Mouse (Mus musculus): ENCODE results near the gene Polr2f. TPM values are rescaled to one million over a fixed set of nuclear protein-coding genes. Genes with fewer than 3 reads are reported as not detected.
A peak's percentile ranks its signal among the peaks of the same experiment; 100 is the strongest.

Gene Polr2f
- polyA plus RNA-seq, 1 experiment from 2014 or later = 304 TPM

DNA sequence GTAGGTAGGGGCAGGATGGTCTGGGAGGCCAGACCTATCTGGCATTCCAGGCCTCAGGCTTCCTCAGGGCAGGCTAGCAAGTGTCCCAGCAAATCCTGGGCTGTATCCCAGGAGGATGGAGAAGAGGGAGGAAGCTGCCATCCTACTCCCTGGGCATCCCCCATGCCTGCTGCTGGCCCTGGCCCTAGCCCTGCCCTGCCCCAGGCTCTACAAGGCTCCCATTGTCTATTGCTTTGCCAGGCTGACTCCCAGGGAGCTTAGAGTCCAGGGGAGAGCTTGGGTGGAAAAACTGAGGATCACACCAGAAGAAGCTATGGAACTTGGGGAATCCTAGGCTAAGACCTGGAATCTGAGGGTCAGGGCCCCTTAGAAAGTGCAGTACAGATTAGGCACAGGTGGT lies 39.3 kb upstream of the Polr2f start:
- ATAC-seq (ENCODE audit: insufficient number of reproducible peaks, low FRiP score, low TSS enrichment, low read depth) = no peak; the same call in 1 of the 2 replicates
- Histone ChIP-seq H3K27me3 (no peaks in the 10 kb centered on the region), H3K27ac (replicated peaks) (peak overlapping the region; percentile 36), H3K4me3 (replicated peaks) (no peak overlapping the region), H3K36me3 (no peaks in the 10 kb centered on the region), H3K9ac (no peak overlapping the region), H3K9me3 (replicated peaks) (no peaks in the 10 kb centered on the region), H3K4me1 (peaks cover 43% of the 10 kb centered on the region), H3K4me2 (replicated peaks) (no peak overlapping the region)

DNA sequence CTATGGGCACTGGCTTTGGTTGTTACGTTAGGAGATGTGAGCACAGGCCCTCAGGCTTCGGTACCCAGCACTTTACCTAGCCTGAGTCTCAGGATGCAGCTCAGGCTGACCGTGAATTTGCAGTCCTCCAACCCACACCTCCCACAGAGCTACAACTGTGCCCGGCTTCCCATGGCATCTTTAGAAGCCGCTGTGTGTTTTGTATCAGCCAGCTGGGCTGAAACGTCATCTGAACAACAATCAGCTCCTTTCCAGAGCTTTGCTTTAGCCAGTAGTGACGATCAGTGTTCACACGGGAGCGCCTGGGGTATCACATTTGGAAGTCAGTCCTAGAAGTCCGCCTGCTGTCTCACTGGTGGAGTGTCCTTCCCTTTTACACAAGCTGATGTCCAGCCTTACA lies 37.5 kb upstream of the Polr2f start:
- H3K27me3 ChIP-seq = no peaks in the 10 kb centered on the region
- WGBS = 69% methylated on average over 10 of the region's 10 CpGs
- ATAC-seq (ENCODE audit: insufficient number of reproducible peaks, low FRiP score, low TSS enrichment, low read depth) = no peak

DNA sequence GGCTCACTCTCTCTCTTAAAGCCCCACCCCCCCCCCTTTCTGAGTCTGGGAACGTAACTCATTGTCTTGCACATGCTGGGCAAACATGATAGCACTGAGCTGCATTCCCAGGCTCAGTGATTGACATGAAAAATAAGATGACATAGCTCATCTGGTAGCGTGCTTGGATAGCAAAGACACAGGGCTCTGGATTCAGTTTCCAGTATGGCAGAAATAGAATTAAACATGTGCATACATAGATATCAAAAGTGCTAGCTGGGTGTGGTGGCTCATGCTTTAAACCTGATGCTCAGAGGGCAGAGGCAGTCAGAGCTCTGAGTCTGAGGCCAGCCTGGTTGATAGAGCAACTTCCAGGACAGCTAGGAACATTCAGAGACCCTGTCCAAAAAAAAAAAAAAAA lies 35.0 kb upstream of the Polr2f start:
- Histone ChIP-seq H3K36me3 (no peaks in the 10 kb centered on the region), H3K9ac (no peak overlapping the region), H3K27me3 (no peaks in the 10 kb centered on the region), H3K4me2 (replicated peaks) (no peak overlapping the region), H3K4me1 (peaks cover 31% of the 10 kb centered on the region), H3K4me3 (replicated peaks) (no peak overlapping the region), H3K9me3 (replicated peaks) (no peaks in the 10 kb centered on the region), H3K27ac (replicated peaks) (no peak overlapping the region)
- ATAC-seq (ENCODE audit: insufficient number of reproducible peaks, low FRiP score, low TSS enrichment, low read depth) = no peak
- 44% methylated on average over 2 of the region's 2 CpGs for WGBS

More for the DNA sequence above, 37.5 kb upstream of the Polr2f start:
- Histone ChIP-seq H3K27ac (replicated peaks) (no peak overlapping the region), H3K9me3 (replicated peaks) (no peaks in the 10 kb centered on the region), H3K4me2 (replicated peaks) (no peak overlapping the region), H3K9ac (no peak overlapping the region), H3K36me3 (no peaks in the 10 kb centered on the region), H3K4me3 (replicated peaks) (no peak overlapping the region), H3K4me1 (peaks cover 31% of the 10 kb centered on the region)

DNA sequence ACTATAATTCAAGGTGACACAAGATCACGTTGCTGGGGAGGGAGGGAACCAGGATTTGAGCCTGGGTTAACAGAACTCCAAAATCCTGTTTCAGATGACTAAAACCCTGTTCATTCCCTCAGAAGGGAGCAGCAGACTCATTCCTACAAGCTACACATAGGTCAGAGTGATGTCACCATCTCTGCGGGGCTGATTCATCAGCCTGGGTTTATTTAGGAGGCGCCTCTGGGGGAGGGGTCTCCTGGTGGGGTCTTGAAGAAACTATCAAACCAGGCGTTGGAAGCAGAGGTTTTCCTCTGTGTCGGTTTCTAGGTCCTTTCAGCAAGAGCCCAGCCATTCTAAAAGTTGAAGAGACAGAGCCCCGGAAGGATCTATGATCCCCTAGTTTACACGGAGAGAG lies 32.8 kb upstream of the Polr2f start:
- H3K27ac ChIP-seq (replicated peaks) = peak overlapping the region; percentile 90
- peak overlapping the region; percentile 69 for H3K4me3 ChIP-seq (replicated peaks)
- H3K27me3 ChIP-seq = no peaks in the 10 kb centered on the region
- no peaks in the 10 kb centered on the region for H3K9me3 ChIP-seq (replicated peaks)
- 14% methylated on average over 7 of the region's 7 CpGs for WGBS
- H3K4me2 ChIP-seq (replicated peaks) = peak overlapping the region; percentile 92
- H3K36me3 ChIP-seq = 0 out of 2 replicates have a peak, but pooled peaks cover 7% of the 10 kb centered on the region
- ATAC-seq (ENCODE audit: insufficient number of reproducible peaks, low FRiP score, low TSS enrichment, low read depth) = no peak
- H3K9ac ChIP-seq = peak overlapping the region; percentile 70; the same call in 1 of the 2 replicates
- H3K4me1 ChIP-seq = peaks cover 33% of the 10 kb centered on the region

DNA sequence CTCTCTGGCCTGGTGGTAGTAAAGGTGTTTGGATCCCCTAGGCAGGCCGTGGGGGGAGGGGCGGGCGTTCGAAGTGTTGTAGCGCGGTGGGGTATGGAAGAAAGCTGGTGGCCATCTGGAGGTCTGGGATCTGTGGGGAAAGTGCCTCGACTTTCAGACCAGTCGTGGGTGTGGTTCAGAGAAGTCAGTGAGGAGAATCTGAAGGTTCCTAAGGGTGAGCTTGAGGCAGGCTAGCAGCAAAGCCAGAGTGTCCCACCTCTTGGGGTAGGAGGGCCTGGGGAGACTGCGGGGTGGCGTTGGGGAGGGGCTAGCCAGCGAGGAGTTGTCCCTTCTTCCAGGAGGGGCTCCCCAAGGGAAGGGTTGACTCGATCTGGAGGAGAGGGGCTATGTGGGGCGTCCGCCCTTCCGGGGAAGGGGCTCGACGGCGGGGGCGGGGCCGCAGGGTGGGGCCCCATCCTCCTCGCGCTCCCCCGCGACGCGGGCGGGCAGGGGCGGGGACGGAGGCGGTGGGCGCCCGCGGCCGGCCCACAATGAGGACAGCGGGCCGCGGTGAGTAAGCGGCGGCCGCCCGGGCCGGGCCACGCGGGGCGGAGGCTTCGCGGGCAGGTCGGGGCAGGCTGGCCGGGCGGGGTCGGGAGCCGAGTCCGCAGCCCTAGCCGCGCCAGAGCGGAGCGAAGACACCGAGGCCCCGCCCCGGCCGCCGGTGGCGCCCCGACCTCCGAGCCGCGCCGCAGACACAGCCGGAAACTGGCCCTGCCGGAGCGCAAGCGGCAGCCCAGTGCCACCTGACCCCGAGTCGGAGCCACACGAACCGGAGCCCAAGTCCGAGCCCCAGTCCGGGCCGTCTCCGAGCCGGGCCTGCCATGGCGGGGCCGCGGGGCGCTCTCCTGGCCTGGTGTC lies 32.1 kb upstream of the Polr2f start, which contains the start of gene Micall1:
Gene Micall1 (plus strand): TSS at position 478 of the 900 bp plus-strand sequence.
- Histone ChIP-seq H3K27ac (replicated peaks) (peak within 1 kb of the TSS; percentile 90), H3K4me3 (replicated peaks) (peak within 1 kb of the TSS; percentile 69), H3K9me3 (replicated peaks) (no peaks in the 10 kb centered on the region), H3K4me1 (peaks cover 33% of the 10 kb centered on the region), H3K4me2 (replicated peaks) (peak within 1 kb of the TSS; percentile 92), H3K9ac (peak within 1 kb of the TSS; percentile 70), H3K36me3 (0 out of 2 replicates have a peak, but pooled peaks cover 8% of the 10 kb centered on the region), H3K27me3 (no peaks in the 10 kb centered on the region)
- ATAC-seq (ENCODE audit: insufficient number of reproducible peaks, low FRiP score, low TSS enrichment, low read depth) = peak; percentile 83
- under 1% methylated on average over 67 of the region's 85 CpGs for WGBS

DNA sequence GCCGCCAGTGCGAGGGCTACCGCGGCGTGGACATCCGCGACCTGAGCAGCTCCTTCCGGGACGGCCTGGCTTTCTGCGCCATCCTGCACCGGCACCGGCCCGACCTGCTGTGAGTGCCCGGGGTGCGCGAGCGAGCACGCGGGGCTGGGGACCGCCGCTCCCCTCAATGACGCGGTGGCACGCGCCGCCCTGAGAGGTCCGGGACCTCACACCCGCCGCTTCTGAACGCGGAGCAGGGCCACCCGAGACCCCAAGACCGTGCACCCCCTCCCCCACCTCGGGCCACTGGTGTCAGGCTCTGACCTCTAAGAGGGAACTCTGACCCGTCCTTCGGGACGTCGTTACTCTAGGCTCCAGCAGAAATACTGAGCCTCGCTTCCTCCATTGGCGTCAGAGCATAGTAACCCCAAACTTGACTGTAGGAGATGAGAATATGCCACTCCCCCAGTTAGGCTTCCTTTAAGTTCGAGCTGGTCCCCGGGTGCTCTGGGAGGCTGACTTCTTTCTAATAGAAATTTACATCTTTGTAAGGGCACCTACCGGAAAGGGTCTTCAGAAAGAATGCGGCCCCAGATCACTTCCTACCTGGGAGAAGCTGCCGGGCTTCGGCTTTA lies 31.4 kb upstream of the Polr2f start:
- Histone ChIP-seq H3K36me3 (peaks cover 12% of the 10 kb centered on the region; the same call in 1 of the 2 replicates), H3K9me3 (replicated peaks) (no peaks in the 10 kb centered on the region), H3K4me2 (replicated peaks) (peak overlapping the region; percentile 92), H3K4me3 (replicated peaks) (peak overlapping the region; percentile 69), H3K27ac (replicated peaks) (peak overlapping the region; percentile 90), H3K27me3 (no peaks in the 10 kb centered on the region), H3K9ac (peak overlapping the region; percentile 70), H3K4me1 (peaks cover 33% of the 10 kb centered on the region)
- WGBS = under 1% methylated on average over 46 of the region's 46 CpGs
- ATAC-seq (ENCODE audit: insufficient number of reproducible peaks, low FRiP score, low TSS enrichment, low read depth) = peak; percentile 36

DNA sequence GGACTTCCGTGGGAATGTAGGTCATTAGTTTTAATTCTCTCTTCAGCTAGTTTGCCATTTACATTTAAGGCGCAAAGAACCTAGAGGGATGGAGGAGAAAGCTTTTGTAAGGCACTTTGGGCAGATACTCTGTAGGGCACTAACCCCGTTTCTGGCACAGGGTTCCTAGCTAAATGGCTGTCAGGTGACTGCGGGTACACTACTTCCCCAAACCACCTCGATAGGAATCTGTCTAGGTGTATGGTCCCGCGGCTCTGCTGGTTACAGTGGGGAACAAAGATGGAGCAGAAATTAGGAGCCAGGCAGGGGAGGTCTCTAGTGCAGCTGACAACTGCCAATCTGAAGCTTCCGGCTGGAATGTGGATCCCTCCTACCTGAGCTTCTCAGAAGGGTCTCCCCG lies 30.8 kb upstream of the Polr2f start:
- peaks cover 18% of the 10 kb centered on the region for H3K36me3 ChIP-seq
- peak overlapping the region; percentile 69 for H3K4me3 ChIP-seq (replicated peaks)
- no peak for ATAC-seq (ENCODE audit: insufficient number of reproducible peaks, low FRiP score, low TSS enrichment, low read depth)
- H3K27me3 ChIP-seq = no peaks in the 10 kb centered on the region
- H3K4me1 ChIP-seq = peaks cover 33% of the 10 kb centered on the region
- H3K9ac ChIP-seq = peak overlapping the region; percentile 70; the same call in 1 of the 2 replicates
- peak overlapping the region; percentile 92 for H3K4me2 ChIP-seq (replicated peaks)
- H3K9me3 ChIP-seq (replicated peaks) = no peaks in the 10 kb centered on the region
- peak overlapping the region; percentile 90; the same call in 1 of the 2 replicates for H3K27ac ChIP-seq (replicated peaks)
- WGBS = 13% methylated on average over 9 of the region's 9 CpGs

DNA sequence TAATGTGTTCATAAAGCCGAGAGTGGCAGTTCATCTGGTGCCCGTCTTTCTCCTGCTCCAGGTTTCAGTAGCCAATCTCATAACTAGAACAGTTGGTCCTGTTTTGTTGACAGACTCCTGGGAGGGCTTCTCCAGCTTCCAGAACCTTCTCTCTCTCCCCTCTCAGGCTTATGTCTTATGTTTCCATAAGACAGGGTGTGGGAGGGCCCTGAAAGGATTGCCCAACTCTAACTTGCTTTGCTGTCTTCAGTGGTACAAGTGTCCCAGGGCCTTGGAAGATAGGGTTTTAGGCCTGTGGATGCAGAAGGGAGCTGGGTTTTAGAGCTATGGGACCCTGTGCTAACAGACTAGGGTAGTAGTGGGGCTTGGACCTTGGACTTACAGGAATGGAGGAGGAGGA lies 30.3 kb upstream of the Polr2f start:
- 44% methylated on average over 2 of the region's 2 CpGs for WGBS
- H3K9me3 ChIP-seq (replicated peaks) = no peaks in the 10 kb centered on the region
- H3K4me1 ChIP-seq = peaks cover 33% of the 10 kb centered on the region
- H3K9ac ChIP-seq = 0 out of 2 replicates have a peak overlapping the region, but pooled peaks have one; percentile 70
- peak overlapping the region; percentile 92 for H3K4me2 ChIP-seq (replicated peaks)
- peak overlapping the region; percentile 69 for H3K4me3 ChIP-seq (replicated peaks)
- no peaks in the 10 kb centered on the region for H3K27me3 ChIP-seq
- no peak for ATAC-seq (ENCODE audit: insufficient number of reproducible peaks, low FRiP score, low TSS enrichment, low read depth)
- no peak overlapping the region for H3K27ac ChIP-seq (replicated peaks)
- peaks cover 23% of the 10 kb centered on the region for H3K36me3 ChIP-seq

DNA sequence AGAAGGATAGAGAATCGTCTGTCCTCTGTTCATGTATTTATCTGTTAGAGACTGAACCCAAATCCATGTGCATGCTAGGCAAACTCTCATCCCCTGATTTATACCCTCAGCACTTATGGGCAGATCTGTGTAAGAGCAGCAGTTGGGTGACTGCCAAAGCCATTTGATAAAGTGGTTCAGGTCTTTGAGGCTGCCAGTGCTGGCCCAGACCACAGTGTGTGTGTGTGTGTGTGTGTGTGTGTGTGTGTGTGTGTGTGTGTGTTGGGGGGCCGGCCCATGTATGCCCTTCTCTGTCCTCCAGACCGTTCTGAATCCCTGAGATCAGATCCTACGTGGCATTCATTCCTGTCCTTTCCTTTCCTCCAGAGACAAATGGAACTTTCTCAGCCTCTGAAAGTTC lies 29.0 kb upstream of the Polr2f start:
- H3K9me3 ChIP-seq (replicated peaks) = no peaks in the 10 kb centered on the region
- no peak overlapping the region for H3K4me2 ChIP-seq (replicated peaks)
- no peak overlapping the region for H3K9ac ChIP-seq
- peaks cover 33% of the 10 kb centered on the region for H3K4me1 ChIP-seq
- no peaks in the 10 kb centered on the region for H3K27me3 ChIP-seq
- H3K36me3 ChIP-seq = peaks cover 35% of the 10 kb centered on the region
- no peak overlapping the region for H3K27ac ChIP-seq (replicated peaks)
- 80% methylated on average over 4 of the region's 4 CpGs for WGBS
- no peak for ATAC-seq (ENCODE audit: insufficient number of reproducible peaks, low FRiP score, low TSS enrichment, low read depth)
- H3K4me3 ChIP-seq (replicated peaks) = no peak overlapping the region

DNA sequence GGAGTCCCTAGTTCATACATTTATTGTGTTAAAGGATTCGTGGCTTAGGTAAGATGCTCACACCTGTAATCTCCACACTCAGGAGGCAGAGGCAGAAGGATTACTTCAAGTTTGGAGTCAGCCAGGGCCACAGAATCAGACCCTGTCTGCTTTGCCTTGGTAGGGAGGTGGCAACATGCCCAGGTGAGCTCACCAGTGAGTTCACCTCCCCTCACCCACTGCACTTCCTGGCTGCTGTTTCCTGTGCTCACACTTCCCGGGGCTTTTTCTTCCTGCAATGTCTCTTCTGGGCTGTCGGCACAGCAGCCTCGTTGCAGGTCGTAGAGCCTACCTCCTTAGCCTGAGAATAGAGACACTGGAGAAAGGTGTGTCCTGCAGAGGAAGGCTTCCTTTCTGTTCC lies 25.5 kb upstream of the Polr2f start:
- Histone ChIP-seq H3K4me2 (replicated peaks) (no peak overlapping the region), H3K27me3 (no peaks in the 10 kb centered on the region), H3K9ac (no peak overlapping the region), H3K9me3 (replicated peaks) (no peaks in the 10 kb centered on the region), H3K36me3 (peaks cover 67% of the 10 kb centered on the region), H3K4me1 (peaks cover 17% of the 10 kb centered on the region), H3K27ac (replicated peaks) (no peak overlapping the region), H3K4me3 (replicated peaks) (no peak overlapping the region)
- ATAC-seq (ENCODE audit: insufficient number of reproducible peaks, low FRiP score, low TSS enrichment, low read depth) = no peak
- 55% methylated on average over 5 of the region's 5 CpGs for WGBS

DNA sequence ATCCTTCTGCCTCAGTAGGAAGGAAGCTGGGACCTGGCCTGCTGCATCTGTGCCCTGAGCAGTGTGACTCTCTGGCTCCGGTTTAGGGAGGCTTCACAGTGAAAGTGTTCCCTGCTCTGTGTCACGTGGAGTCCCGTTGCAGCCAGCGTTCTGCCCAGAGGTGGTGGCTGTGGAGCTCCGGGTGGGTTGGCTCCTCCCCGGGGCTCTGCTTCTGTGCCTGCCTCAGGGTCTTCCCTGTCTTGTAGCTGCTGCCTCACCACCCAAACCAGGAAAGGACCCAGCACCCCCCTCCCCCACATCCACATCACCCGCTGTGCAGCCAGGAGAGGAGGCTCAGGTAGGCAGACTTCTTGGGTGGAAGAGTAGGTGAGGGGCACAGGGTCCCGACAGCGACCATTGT lies 21.3 kb upstream of the Polr2f start:
- no peaks in the 10 kb centered on the region for H3K4me1 ChIP-seq
- H3K4me3 ChIP-seq (replicated peaks) = no peak overlapping the region
- H3K9me3 ChIP-seq (replicated peaks) = no peaks in the 10 kb centered on the region
- no peak overlapping the region for H3K4me2 ChIP-seq (replicated peaks)
- H3K9ac ChIP-seq = no peak overlapping the region
- no peak overlapping the region for H3K27ac ChIP-seq (replicated peaks)
- no peaks in the 10 kb centered on the region for H3K27me3 ChIP-seq
- H3K36me3 ChIP-seq = peaks cover 96% of the 10 kb centered on the region
- 74% methylated on average over 9 of the region's 9 CpGs for WGBS
- ATAC-seq (ENCODE audit: insufficient number of reproducible peaks, low FRiP score, low TSS enrichment, low read depth) = no peak
